Mouse (Mus musculus): ENCODE results near the gene Trim72.
"Not testable (repeated sequence)": the region's sequence is repeated elsewhere in the genome, so short reads cannot be mapped to it uniquely, and the experiment has no call there.

Trim72 gene

GRCm38 (mm10) chr7:128006193-128006592 lies 2.4 kb downstream of the Trim72 start:
- DNase-seq (ENCODE audit: low spot score in 2 of 2), result no peak

- no peak for DNase-seq (ENCODE audit: low spot score in 2 of 2)
These were observed 6.1 kb downstream of the Trim72 start for GRCm38 (mm10) chr7:128009715-128010340.

DNA sequence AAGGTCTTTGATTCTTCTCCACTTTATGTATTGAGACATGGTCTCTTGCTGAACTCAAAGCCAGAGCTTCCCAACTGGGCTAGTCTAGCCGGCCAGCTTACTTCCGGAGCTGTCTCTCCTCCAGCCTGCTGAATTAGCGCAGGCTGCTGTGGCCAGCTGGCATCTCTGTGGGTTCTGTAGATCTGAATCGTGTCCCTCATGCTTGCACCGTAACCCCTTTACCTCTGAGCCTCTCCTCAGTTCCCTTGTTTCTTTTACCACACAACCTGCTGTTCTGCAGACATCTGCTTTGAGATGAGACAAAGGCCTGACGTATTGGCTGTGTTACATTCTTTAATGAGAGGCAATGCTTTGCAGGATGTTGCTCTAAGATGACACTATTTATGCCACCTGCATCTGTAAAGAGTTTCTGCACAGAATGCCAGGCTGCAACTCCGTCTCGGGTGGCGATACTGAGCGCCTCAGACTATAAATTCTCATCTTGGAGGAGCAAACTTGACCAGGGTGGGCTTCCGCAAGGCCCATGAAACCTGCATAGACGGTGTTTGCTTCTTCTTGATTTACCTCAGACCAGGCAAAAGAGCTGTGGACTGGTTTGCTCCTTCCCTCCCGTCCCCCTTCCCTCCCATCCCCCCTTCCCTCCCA lies 8.5 kb downstream of the Trim72 start:
- no peak for DNase-seq (ENCODE audit: low spot score in 2 of 2)

- DNase-seq (ENCODE audit: low spot score in 2 of 2), result no peak
These were observed 9.4 kb downstream of the Trim72 start for GRCm38 (mm10) chr7:128013116-128013515.

- not testable (repeated sequence) for DNase-seq (ENCODE audit: low spot score in 2 of 2)
These were observed 12.4 kb downstream of the Trim72 start for GRCm38 (mm10) chr7:128016134-128016533.

DNA sequence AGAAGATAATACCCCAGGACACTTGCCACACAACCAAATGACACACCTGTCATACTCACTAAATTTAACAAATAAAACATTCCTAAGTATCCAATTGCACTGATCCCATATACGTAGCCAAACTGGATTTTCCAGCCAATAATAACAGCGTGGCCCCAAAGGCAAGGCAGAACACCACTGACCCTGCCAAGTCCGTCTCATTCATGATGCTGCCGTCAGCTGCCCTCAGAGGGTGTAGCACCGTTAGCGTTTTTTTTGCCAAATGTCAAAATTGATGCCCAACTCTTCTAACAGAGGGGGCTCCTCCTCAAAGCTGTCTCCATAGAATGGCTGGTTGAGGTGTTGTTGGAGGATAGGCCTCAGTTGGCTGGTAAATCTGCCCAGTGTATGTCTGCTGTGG lies 12.9 kb downstream of the Trim72 start:
- no peak for DNase-seq (ENCODE audit: low spot score in 2 of 2)

DNA sequence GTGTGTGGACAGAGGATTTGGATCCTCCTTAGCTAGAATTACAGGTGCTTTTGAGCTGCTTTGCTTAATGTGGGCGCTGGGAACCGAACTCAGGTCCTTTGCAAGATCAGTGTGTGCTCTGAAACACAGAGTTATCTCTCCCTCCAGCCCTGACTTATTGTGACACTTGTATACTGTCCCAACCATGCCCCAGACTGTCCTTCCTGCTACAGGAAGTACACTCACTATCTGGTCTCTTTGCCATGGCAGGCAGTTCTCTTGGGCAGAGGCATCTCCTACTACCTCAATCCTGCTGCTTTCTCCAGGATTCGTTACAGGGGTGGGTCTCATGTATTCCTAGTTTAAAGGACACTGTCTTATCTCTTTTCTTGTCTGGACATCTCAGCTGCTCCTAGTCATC lies 14.5 kb downstream of the Trim72 start:
- DNase-seq (ENCODE audit: low spot score in 2 of 2), result no peak

- no peak for DNase-seq (ENCODE audit: low spot score in 2 of 2)
These were observed 15.4 kb downstream of the Trim72 start for GRCm38 (mm10) chr7:128019187-128019586.

DNA sequence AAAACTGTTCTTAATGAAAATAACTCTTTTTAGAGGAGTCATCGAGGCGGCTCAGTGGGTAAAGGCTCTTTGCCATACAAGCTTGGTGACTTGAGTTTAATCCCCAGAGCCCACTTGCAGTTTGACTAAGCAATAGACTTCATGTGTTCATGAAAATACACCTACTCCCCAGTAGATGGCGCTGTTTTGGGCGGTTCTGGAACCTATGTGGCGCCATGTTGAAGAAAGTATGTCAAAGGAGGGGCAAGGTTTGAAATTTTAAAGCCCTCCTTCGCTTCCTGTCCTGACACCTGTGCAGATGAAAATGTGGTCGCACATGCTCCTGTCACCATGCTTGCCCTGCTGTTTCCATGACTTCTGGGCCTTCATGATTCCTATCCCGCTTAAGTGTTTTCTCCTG lies 19.2 kb downstream of the Trim72 start:
- DNase-seq (ENCODE audit: low spot score in 2 of 2), result no peak

GRCm38 (mm10) chr7:128023565-128023964 lies 19.8 kb downstream of the Trim72 start:
- no peak for DNase-seq (ENCODE audit: low spot score in 2 of 2)

- no peak for DNase-seq (ENCODE audit: low spot score in 2 of 2)
These were observed 20.6 kb downstream of the Trim72 start for GRCm38 (mm10) chr7:128024364-128024763.

GRCm38 (mm10) chr7:128024932-128025331 lies 21.2 kb downstream of the Trim72 start:
- DNase-seq (ENCODE audit: low spot score in 2 of 2), result no peak

GRCm38 (mm10) chr7:128025381-128025780 lies 21.6 kb downstream of the Trim72 start:
- no peak for DNase-seq (ENCODE audit: low spot score in 2 of 2)

DNA sequence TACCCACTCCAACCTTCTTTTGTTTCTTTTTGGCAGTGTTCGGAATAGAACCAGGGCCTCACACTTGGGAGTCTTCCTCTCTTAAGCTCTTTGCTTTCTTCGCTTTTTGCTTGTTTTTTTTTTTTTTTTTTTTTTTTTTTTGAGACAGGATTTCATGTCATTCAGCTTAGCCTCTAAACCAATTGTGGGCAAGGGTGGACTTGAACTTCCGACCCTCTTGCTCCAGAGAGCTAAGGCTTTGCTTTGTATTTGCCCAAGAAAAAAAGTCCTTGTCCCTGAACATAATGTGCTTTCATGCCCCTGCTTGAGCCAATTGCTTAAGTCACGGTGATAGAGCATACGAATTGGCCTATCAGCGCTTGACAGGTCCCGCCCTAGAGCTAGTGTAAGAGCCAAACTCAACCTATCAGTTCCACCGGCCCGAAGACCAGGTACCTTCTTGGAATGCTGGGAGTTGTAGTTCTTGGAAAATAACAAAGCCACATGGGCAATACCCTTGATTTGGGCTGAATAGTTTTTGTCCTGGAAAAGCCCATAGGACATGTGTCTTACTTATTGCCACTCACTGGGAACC lies 27.7 kb downstream of the Trim72 start:
- no peak for DNase-seq (ENCODE audit: low spot score in 2 of 2)

GRCm38 (mm10) chr7:128032290-128032988 lies 28.7 kb downstream of the Trim72 start:
- no peak for DNase-seq (ENCODE audit: low spot score in 2 of 2)

- no peak for DNase-seq (ENCODE audit: low spot score in 2 of 2)
These were observed 29.2 kb downstream of the Trim72 start for GRCm38 (mm10) chr7:128032989-128033293.

DNA sequence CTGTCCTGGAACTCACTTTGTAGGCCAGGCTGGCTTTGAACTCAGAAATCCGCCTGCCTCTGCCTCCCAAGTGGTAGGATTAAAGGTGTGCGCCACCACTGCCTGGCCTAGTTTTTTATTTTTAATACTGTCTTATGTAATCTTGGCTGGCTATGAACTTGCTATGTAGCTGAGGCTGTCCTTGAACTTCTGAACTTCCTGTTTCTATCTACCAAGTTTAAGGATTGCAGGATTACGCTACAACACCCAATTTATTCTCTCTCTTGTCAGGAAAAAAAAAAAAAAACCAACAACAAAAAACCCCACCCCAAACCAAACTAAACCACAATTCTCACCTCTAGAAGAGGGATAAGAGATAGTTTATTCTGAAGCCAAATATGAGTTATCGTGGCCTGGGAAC lies 29.9 kb downstream of the Trim72 start:
- DNase-seq (ENCODE audit: low spot score in 2 of 2), result no peak

- DNase-seq (ENCODE audit: low spot score in 2 of 2), result not testable (repeated sequence)
These were observed 38.5 kb downstream of the Trim72 start for GRCm38 (mm10) chr7:128042161-128042820.

GRCm38 (mm10) chr7:128044142-128044785 lies 40.5 kb downstream of the Trim72 start:
- DNase-seq (ENCODE audit: low spot score in 2 of 2), result no peak

DNA sequence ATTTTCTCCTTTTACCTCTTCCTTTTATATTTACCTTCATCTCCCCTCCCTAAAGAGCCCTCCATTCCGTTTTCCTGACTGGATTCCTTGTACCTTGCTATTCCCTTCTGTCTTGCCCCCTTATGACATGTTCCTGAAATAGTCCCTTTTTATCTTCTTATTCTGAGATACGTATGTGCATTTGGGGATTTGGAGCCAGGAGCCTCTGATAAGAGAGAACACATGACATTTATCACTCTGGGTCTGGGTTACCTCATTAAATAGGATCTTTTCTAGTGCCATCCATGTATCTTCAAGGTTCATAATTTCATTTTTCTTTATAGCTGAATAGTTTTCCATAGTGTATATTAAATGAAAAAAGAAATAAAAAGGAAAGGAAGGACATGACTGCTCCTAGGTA lies 41.9 kb downstream of the Trim72 start:
- no peak for DNase-seq (ENCODE audit: low spot score in 2 of 2)

DNA sequence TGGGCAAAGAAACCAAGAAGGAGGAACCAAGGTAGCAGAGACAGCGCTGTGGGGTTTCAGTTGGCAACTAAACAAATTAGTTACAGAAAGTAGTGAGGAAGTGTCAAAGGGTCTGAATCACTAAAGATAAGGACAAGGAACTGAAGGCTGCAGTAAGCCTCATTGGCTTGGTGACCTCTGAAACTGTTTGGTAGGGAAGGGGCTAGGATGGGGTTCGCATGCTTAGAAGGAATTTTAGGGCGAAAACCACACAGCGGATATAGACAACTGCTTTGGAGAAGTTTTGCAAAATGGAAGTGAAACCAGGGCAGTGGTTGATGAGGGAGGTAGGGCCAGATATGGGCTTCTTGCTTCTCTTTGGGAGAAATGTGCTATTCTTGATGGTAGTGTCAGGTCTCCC lies 45.1 kb downstream of the Trim72 start:
- DNase-seq (ENCODE audit: low spot score in 2 of 2), result no peak

GRCm38 (mm10) chr7:128049254-128049653 lies 45.5 kb downstream of the Trim72 start:
- no peak for DNase-seq (ENCODE audit: low spot score in 2 of 2)

Data from right cerebral cortex, postnatal 36 days (tissue).